Mouse (Mus musculus): Measurements from ENCODE around the gene Cebpg. TPM values are rescaled to one million over a fixed set of nuclear protein-coding genes. Genes with fewer than 3 reads are reported as not detected.
A peak's percentile ranks its signal among the peaks of the same experiment; 100 is the strongest.

Cebpg gene
- total RNA-seq, 4 experiments from 2014 or later: 33.0 to 39.8 (median 36.6) TPM

DNA sequence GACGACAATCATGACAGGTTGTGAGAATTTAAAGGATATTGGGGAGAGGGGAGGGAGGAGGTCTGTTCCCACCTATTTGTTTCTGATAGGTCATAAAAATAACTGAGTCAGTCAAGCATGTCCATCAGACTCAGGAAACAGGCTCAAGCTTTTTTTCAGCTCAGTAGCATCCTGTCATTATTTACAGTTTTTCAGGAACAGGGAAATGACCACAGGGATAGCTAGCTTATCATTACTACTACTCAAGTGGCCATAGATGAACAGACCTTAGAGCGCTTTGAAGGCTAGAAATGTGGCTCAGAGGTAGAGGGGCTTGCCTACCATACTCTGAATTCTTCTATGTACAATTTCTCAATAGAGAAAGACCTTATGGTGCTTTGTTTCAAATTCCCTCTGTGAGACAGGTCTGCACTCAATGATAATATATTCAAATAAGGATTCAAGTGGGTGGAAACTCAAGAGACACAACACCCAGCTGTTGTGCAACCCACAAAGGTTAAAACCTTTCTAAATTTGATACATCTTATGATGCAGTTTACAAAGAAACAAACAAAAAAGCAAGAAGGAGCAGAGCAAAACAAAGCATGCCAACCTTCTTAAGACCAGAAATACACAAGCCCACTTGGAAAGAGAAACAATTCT is 1.3 kb downstream of the Cebpg start:
- no peak for DNase-seq (ENCODE audit: low spot score in 2 of 2)

DNA sequence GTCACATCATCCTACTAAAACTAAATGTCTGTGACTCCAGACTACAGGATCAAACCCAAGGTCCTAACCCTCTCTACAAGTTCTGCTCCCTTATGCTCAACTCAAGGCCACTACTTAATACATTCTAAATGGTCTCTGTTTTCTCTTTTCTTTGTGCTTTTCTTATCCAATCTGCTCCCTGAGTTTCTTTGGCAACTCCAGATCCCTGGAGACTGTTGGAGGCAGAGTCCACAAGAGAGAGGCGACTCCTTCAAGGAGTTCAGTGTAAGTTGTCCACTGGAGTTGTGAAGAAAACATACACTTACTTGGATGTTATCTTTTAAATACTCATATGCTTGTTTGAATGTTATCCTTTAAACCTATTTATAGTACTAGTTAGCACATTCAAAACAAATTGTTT is 2.1 kb downstream of the Cebpg start:
- no peak for DNase-seq (ENCODE audit: low spot score in 2 of 2)

DNA sequence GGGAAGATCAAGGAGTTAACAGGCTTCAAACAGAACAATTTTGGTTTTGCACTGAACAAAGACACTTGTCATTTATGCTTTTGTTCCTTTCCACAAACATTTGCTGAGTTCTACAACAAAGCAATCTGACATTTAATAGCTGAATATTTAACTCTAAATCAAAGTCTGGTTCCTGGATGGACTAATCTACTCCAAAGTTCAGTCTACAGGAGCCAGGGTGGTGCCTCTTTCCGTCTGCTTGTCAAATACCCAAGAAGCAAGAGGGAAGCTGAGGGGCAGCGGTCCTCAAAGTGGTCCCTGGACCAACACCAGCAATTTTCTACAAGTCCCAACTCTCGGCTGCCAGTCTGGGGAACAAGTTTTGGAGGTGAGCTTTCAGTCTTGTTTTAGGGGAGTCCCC is 3.2 kb downstream of the Cebpg start:
- DNase-seq (ENCODE audit: low spot score in 2 of 2): no peak

DNA sequence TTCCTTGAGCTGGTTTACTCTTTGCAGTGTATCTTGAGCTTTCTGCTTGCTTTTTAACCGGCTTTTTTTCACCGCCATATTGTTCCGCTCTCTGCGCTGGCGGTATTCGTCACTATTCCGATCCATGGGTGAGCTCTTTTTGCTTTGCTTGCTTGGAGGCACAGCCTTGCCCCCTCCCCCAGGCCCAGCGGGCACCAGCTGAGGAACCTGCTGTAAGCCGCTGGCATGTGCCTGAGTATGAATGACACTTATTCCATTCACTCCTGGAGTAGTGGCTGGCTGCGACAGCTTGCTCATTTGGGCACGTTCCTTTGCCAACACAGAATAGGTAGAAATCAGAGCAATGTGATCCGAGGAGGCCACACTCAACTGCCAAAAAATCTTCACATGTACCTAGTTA is 5.8 kb downstream of the Cebpg start:
- DNase-seq (ENCODE audit: low spot score in 2 of 2): no peak

DNA sequence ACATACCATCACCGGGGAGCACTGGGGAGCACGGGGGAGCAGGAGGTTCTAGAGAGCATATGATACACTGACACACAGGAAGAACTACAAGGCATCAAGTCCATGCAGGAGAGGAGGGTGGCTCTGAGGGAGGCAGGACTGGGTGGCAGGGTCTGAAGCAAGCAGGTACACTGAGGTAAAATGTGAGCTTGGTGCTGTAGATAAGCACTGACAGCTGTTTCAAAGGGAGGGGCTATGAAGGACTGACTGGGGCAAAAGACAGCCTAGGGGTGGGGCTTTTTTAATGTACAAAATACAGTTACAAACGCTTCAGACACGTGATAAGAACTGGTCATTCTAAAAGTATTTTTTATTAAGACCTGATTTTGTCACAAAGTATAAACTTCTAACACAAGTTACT is 10.3 kb downstream of the Cebpg start:
- DNase-seq (ENCODE audit: low spot score in 2 of 2): no peak

DNA sequence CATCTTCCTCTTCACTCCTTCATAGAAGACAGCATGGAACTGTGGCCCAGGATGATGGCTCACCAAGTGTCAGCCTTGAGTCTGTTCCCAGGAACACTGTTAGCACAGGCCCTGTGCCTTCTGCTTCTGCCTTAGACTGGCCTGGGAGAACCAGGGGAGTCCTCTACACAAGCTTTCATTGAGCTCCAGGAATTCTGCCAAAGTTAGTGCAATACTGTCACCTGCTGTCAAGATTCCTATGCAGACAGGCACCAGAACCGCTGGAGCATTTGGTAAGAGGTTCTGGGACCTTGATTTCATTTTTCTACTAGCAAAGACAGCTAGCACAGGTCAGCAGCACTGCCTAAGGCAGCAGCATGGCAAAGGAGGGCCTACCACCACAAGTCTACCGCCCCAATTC is 11.7 kb downstream of the Cebpg start:
- no peak for DNase-seq (ENCODE audit: low spot score in 2 of 2)

DNA sequence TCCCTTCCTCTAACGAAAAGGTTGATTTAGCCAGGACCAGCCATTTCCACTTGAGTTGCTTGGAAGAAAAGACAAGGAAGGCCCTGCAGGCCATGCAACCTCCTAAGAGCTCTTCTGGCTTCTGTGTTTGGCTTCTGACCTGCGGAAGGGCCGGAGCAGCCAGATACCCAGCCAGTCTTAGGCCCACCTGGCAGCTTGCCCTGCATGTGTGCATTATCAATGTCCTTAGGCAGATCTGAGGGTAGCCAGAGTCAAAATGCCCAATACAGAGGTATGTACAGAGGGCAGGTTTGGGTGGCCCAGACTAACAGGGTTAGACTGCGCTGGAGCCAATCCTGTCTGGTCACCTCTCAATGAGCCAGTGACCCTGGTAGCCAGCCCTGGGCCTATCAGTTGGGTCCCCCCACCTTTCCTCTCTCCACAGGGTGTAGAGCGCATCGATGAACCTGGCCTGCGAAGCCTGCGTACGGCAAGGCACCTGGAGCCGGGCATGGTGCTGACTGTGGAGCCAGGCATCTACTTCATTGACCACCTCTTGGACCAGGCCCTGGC is 13.0 kb downstream of the Cebpg start:
- no peak for DNase-seq (ENCODE audit: low spot score in 2 of 2)

DNA sequence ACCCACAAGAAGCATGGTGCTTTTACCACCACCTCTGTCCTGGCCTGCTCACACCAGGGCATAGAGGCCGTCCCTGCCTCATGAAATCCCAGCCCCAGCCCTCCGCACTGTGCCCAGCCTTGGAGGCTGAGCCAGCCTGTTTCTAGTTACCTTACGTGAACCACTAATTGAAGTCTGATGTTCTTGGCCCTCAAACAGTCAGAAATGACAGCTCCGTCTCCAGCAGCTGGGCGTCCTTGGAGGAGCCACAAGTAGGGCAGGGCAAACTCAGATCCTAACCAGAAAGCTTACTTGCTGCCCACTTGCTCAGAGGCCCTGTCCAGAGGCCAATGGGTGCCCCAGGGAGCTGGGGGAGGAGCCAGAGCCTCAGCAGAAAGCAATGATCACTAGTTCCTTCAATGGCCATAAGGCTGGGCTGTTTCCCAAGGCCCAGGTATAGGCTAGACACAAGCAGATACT is 13.6 kb downstream of the Cebpg start:
- DNase-seq (ENCODE audit: low spot score in 2 of 2): peak; percentile 51 to 70

DNA sequence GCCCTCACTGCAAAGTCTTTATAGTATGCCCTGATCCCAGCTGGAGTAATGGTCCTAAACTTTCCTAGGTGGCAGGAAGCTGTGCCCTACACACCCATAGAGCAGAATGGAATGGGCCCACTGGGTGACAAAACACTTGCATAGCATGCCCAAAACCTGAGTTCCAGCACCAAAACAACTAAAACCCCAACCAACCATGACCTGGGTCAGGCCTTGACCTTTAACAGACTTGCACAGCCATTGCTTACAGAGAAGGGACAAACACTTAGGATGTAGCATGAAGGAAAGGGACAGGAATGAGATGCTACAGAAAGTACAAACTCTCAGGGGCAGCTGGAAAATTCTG is 14.2 kb downstream of the Cebpg start:
- DNase-seq (ENCODE audit: low spot score in 2 of 2): no peak

DNA sequence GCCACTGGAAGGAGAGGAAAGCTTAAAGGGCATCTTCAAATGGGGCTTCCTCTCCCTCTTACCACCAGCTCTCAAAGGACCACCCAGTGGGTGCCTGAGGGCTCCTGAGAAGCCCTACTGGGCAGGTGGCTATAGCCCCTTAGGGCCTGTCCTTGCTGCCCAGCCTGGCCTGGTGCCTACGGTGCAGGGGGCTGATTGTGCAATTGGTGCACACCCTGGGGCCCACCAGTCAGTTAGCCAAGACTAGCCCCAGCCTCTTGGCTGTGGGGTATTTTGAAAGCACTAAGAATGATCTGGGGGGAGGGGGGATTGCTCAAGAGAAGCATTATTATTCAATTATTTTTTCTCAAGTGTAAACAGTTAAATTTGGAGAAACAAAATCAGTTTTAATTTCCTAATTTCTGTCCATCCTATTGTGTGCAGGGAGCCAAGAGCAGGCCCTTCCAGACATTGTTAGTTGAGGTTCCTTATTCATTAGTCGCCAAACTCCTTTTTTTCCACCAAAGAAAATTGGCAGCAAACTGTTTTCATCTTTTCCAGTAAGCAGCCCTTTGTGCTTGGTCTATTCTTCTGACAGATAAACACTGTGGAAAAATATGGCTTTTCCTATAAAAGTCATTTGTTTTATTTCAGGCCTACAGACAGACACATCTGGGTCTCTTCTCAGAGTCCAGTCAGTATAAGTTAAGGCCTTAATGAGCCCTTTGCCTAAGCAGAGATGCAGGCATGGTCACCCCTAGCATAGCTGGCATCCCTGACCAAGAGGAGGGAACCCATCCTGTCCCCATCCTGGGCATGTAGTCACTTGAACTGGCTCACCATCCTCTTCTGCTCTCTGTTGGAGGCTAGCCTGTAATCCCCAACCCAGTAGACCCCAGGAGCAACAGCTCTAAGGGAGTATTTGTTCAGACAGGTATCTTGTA is 14.8 kb downstream of the Cebpg start:
- no peak for DNase-seq (ENCODE audit: low spot score in 2 of 2)

DNA sequence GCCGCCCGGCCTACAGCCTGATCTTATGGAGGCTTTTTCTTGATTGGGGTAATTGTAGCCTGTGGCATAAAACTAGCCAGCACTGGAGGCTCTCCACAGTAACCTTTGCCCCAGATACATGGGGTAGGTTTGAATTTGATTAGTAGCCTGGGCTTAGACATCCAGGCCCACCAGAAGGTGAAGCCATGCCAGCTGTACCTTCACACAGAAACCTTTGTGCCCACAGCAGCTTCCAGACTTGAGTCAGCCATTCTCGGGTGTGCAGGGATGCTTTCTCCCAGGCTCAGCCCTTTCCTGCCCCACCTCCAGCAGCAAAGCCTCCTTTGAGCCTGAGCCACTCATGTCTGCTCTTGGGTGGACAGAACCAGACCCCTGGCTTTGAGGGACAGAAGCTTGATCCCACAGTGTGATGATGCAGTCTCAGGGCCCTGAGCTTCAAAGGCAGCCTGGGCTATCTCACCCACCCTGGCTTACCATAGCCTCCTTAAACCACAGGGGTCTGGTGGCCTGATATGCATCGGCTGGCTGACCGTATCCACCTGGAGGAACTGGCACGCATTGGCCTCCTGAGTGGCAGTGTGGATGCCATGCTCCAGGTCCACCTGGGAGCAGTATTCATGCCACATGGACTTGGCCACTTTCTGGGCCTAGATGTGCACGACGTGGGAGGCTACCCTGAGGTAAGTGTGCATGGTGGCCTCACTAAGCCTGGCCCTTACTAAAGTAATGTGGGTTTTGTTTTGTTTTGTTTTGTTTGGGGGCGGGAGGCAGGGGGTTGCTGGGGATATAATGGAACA is 16.0 kb downstream of the Cebpg start:
- no peak for DNase-seq (ENCODE audit: low spot score in 2 of 2)

DNA sequence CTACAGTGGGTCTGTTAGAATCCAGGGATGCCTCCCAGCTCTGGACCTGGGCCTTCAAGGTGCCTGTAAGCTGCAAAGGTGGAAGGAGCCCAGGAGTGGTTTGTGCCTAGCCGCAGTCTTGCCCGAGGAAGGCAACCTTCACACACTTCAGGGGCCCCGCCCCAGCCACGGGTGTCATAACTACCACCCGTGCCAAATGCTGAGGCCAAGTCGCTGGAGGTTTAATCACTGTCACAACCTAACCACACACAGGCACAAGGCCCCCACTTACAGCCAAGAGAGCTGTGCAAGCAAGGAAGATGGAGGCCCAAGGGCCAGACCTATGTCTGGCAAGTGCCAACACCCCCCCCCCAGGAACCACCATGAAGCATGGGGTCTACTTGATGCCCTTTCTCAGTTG is 19.0 kb downstream of the Cebpg start:
- DNase-seq (ENCODE audit: low spot score in 2 of 2): no peak

DNA sequence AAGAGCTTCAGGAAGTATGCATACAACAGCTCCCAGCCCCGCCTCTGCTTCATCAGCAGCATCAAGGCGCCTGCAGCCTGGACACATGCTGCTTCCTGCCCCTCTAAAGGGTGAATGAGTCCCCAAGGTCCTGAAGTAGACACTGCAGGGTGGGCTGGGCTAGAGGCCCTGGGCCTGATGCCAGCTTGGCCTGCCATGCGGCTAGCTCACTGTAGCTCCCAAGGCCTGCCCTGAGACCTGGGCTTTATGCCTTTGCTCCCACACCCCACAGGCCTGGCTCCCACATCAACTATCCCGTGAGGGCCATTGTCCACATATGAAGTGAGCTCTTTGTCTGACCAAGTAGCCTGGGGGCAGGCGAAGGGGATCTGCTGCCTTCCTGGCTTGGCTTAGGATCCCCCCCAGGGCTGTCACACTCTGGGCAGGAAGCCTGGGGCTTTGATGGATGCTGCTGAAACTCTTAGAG is 20.1 kb downstream of the Cebpg start:
- peak in 1 of 2 experiments; percentile 59 for DNase-seq (ENCODE audit: low spot score in 2 of 2)

DNA sequence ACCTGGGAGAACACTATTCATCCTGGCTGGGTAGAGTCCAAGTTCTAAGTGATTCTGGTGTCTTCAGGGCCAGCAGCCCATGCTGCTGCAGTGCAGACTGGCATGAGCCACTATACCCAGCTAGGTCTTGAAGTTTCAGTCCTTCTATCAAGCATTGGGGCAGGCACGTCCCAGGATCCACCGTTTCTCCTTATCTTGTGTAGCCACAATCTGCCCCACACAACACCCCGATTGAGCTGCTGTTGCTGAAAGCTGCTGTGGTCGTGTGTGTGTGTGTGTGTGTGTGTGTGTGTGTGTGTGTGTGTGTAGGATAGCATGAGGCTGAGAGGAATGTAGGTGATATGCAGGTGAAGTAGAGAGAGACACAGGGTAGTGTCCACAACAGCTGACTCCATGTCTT is 20.8 kb downstream of the Cebpg start:
- no peak for DNase-seq (ENCODE audit: low spot score in 2 of 2)

DNA sequence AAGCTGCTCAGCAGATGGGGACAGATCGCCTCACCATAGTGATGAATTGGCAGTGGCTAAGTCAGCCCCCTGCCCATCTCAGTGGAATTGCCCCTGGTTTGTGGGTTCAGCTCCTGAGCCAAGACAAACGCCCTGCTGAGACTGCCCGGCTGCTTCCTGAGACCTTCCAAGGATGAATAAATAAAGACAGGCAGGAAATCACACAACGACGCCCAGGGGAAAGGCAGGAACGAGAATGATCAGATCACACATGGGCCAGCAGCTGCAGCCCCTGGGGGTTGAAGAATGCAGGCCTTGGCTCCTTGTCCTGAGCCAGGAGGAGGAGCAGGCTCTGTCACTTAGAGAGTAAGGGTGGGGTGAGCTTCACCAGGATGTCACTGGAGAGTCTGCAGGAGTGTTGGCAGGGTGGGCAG is 21.2 kb downstream of the Cebpg start:
- DNase-seq (ENCODE audit: low spot score in 2 of 2): no peak

DNA sequence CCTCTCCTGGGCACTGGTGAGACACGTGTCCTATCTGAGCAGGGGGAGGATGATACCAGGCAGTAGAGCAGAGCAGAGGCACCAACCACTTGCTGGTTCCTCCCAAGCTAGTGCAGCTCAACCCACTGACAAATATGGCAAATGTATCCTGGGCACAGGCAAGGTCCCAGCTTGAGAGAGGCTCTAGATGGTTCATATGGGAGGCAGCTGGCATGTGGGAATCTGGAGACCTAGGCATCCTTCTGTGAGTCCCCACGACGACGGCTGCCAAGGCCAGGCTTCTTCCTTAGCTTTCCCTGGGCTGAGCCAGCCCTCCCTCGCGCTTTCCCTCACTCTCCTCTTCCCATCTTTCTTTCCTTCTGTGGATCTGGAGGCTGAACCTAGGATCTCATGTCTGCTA is 25.8 kb downstream of the Cebpg start:
- DNase-seq (ENCODE audit: low spot score in 2 of 2): no peak

DNA sequence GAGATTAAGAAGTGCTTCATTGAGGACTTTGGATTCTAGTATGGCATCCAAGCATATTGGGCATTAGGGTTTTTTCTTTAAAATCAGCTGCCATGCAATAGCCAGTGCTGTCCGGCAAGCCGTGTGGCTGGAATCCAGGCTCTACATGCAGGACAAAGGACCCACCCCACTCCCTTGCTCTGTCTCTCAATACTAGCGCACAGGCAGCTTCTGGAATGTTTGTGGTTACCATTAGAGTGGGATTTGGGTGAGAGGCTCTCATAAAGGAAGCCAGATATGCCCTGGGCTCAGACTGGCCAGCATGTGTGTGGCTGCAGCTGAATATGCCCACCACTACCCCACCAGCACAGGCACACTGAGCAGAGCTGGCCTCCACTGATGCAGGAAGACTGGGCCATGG is 26.7 kb downstream of the Cebpg start:
- no peak for DNase-seq (ENCODE audit: low spot score in 2 of 2)

DNA sequence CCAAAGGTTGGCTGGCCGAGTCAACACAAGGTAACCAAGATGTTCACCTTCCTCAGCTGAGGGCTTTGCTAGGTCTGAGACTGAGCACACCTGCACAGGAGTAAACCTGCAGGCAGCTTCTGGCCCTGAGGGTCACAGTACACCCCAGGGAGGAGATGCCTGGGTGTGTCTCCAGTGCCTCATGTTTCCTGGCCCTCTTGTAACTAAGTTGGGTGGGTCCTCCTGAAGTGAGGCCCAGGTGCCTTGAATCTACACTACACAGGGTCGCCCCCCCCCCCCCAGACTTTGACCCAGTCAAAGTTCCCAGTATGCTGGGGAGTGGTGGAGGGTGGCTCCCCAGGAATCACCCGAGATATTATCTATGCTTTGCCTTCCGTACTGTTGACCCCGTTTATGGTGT is 27.1 kb downstream of the Cebpg start:
- no peak for DNase-seq (ENCODE audit: low spot score in 2 of 2)

DNA sequence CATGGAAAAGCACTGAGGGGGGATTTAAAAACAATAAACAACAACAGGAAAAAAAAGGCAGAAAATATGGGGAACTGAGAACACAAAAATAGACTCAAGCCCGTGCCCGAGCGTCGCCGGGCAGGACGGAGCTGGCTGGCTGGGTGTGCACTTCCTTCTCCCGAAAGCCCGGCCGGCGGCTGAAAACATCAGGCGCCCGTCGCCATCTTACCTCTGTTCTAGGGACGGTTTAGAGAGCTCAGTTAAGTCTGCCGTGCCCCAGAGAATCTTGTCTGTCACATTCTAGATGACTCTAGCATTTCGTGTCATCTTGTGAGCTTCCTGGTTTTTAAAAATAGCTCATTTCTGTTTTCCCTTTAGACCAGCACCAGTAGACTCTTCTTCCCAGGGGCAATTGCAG is 27.8 kb downstream of the Cebpg start:
- no peak for DNase-seq (ENCODE audit: low spot score in 2 of 2)

DNA sequence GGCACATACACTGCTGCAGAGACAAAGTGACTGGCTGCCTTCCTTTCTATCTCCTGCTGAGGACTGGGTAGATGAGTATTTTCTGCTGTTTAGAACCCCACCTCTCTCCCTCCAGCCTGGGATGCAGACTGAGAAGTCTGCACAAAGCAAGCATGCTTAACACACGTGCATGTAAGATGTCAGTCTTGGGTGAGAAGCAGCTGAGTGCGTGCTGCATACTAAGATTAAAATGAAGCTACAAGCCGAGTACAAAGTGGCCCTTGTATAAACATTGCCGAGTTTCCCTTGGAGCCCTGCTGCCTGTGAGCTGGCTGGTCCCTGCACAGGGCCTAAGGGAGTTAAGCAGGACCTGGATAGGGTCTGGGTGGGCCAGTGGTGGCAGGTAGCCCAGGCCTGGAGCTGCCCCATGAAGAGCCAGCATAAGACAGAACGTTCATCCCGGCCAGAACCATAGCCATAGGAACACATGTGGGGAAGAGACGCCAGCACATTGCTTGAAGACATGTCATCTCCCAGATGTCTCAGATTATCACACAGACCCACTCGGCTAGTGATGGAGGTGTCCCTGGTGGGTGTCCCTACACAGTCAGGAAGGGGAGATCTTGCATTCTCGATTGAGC is 28.5 kb downstream of the Cebpg start:
- no peak for DNase-seq (ENCODE audit: low spot score in 2 of 2)

DNA sequence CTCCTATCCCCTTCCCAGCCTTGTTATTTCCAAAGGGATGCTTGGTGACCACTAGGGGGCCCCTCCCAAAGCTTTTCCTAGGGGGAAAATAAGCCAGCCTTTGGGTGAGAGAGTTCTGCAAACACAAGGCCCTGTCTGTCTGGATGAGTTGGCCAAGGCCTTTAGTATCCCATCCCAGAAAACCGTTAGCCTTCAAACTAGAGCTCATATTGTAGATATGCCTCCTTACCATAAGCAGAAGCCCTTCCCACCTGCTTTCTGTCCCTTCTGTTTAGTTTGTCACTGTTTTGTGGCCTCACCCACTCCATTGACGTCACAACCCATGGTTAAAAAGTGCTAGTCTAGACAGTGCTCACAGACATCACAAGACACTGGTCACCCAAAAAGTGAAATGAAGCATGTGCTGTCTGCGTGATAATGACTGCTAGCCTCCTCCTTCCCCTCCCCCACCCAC is 29.5 kb downstream of the Cebpg start:
- DNase-seq (ENCODE audit: low spot score in 2 of 2): no peak

Measured in gastrocnemius, adult 8-10 months (tissue).